Mouse (Mus musculus): Measurements from ENCODE around the gene Fus.

- no peak for TF ChIP-seq CTCF (IDR thresholded peaks at IDR 0.05; ENCODE audit: extremely low read depth, insufficient read depth, insufficient read length, insufficient replicate concordance)
- TF ChIP-seq POLR2A (IDR thresholded peaks at IDR 0.05; ENCODE audit: low read depth, low read length) = no peak
Observed at GRCm38 (mm10) chr7:128012136-128012780, 45.0 kb downstream of the Fus start.

Measured in spleen, adult 2 months (tissue).